ENCODE assay signal across 18 mouse cellular contexts in genomic region chr10:13874301-13875037, GRCm38 (mm10). TPM values are rescaled to one million over a fixed set of nuclear protein-coding genes. Genes with fewer than 3 reads are reported as not detected.
DNase-seq lines count a peak whose midpoint lies in the region; ATAC-seq lines count a peak whose summit lies in the region.
"Had no signal": no experiment of that assay in that cellular context is flagged by ENCODE, and none has a peak within 500 bp of the region (broad histone marks: within the 10 kb centered on the region; RNA-seq: fewer than 3 reads in every experiment).

No protein-coding gene starts in this region.

- H3K9ac ChIP-seq in liver, embryonic 11.5 days (ENCODE audit: low read depth, low read length) = 0 out of 2 replicates have a peak overlapping the region, but pooled peaks have one; percentile 18
- H3K9ac ChIP-seq in stomach, embryonic 15.5 days = no peak overlapping the region
- H3K9ac ChIP-seq: forebrain, embryonic 15.5 days had no signal

- no peaks in the 10 kb centered on the region for H3K27me3 ChIP-seq in erythroblast, embryonic 14.5 days (ENCODE audit: control insufficient read depth)
- H3K27me3 ChIP-seq in liver, embryonic 11.5 days (replicated peaks; ENCODE audit: control insufficient read depth, insufficient read depth, low read length) = no peaks in the 10 kb centered on the region
- H3K27me3 ChIP-seq in stomach, embryonic 15.5 days (replicated peaks) = no peaks in the 10 kb centered on the region
- H3K27me3 ChIP-seq: forebrain, embryonic 15.5 days had no signal

- DNase-seq in spleen, postnatal 10 days (ENCODE audit: low spot score in 2 of 2) = peak; percentile 16 to 18
- no peak for DNase-seq in spleen, adult 12 weeks (ENCODE audit: low spot score)
- DNase-seq in liver, embryonic 11.5 days (ENCODE audit: low spot score) = no peak
- DNase-seq in adrenal gland, postnatal 14 days = no peak
- DNase-seq in layer of hippocampus, postnatal 10 days (ENCODE audit: low spot score in 2 of 2) = no peak
- no peak for DNase-seq in cerebellum, postnatal 36 days
- DNase-seq: cerebellum, adult 11-12 months; embryo, embryonic 11 days; heart, adult 2 months; layer of hippocampus, adult 9-11 months; lung, adult 2 months; midbrain, embryonic 14.5 days had no signal

- H3K4me3 ChIP-seq in erythroblast, embryonic 14.5 days (replicated peaks) = peak overlapping the region; percentile 45
- no peak overlapping the region for H3K4me3 ChIP-seq in liver, embryonic 11.5 days (ENCODE audit: low read depth, low read length)
- no peak overlapping the region for H3K4me3 ChIP-seq in stomach, embryonic 15.5 days (replicated peaks)
- H3K4me3 ChIP-seq: forebrain, embryonic 15.5 days; heart, adult 2 months had no signal

- peaks cover 4% of the 10 kb centered on the region for H3K9me3 ChIP-seq in erythroblast, embryonic 14.5 days (ENCODE audit: control insufficient read depth, low read length)
- H3K9me3 ChIP-seq in liver, embryonic 11.5 days (ENCODE audit: control insufficient read depth, low read length) = no peaks in the 10 kb centered on the region
- no peaks in the 10 kb centered on the region for H3K9me3 ChIP-seq in stomach, embryonic 15.5 days
- H3K9me3 ChIP-seq: forebrain, embryonic 15.5 days had no signal

- H3K4me2 ChIP-seq in liver, embryonic 11.5 days = peak overlapping the region; percentile 38
- H3K4me2 ChIP-seq in stomach, embryonic 15.5 days = no peak overlapping the region
- H3K4me2 ChIP-seq: forebrain, embryonic 15.5 days had no signal

- no peaks in the 10 kb centered on the region for H3K36me3 ChIP-seq in erythroblast, embryonic 14.5 days (ENCODE audit: control insufficient read depth)
- H3K36me3 ChIP-seq in liver, embryonic 11.5 days (ENCODE audit: control insufficient read depth, insufficient read depth, low read length) = no peaks in the 10 kb centered on the region
- H3K36me3 ChIP-seq in stomach, embryonic 15.5 days = no peaks in the 10 kb centered on the region
- H3K36me3 ChIP-seq: forebrain, embryonic 15.5 days had no signal

- 46% methylated on average over 10 of the region's 10 CpGs for WGBS in liver, embryonic 11.5 days
- WGBS in stomach, embryonic 15.5 days = 59% methylated on average over 10 of the region's 10 CpGs

- peaks cover 38% of the 10 kb centered on the region for H3K4me1 ChIP-seq in erythroblast, embryonic 14.5 days (ENCODE audit: control insufficient read depth)
- peaks cover 8% of the 10 kb centered on the region; the same call in 1 of the 2 replicates for H3K4me1 ChIP-seq in liver, embryonic 11.5 days (replicated peaks; ENCODE audit: control insufficient read depth, insufficient read depth, low read length)
- no peaks in the 10 kb centered on the region; the same call in 1 of the 2 replicates for H3K4me1 ChIP-seq in stomach, embryonic 15.5 days
- H3K4me1 ChIP-seq: forebrain, embryonic 15.5 days had no signal

- H3K27ac ChIP-seq in liver, embryonic 11.5 days (ENCODE audit: low read depth, low read length) = peak overlapping the region; percentile 93
- no peak overlapping the region for H3K27ac ChIP-seq in stomach, embryonic 15.5 days
- H3K27ac ChIP-seq: forebrain, embryonic 15.5 days; heart, adult 2 months; kidney, postnatal 0 days; macrophage had no signal

- peak; percentile 99 for ATAC-seq in liver, embryonic 11.5 days (replicated peaks; ENCODE audit: low FRiP score)
- ATAC-seq in stomach, embryonic 15.5 days (ENCODE audit: insufficient read depth, low FRiP score, low read depth) = peak; percentile 89
- ATAC-seq: forebrain, embryonic 15.5 days; hindbrain, embryonic 16.5 days had no signal

RNA-seq across cellular contexts. Expression of gene Aig1, which starts 5.7 kb away (rescaled TPM):
- polyA plus RNA-seq in erythroblast, embryonic 14.5 days (2012) = 0.30 and 0.37 TPM in 2 replicates
- polyA plus RNA-seq in liver, embryonic 11.5 days (2014; fragmentation: Nextera tagmentation; extraction: Ambion mirVana) = 19.2 and 20.3 TPM in 2 replicates
- polyA plus RNA-seq in stomach, embryonic 15.5 days (2015; fragmentation: Nextera tagmentation; extraction: Ambion mirVana) = 43.9 and 45.9 TPM in 2 replicates
- 27.1 and 29.3 TPM in 2 replicates for total RNA-seq in adrenal gland, postnatal 14 days (2021)
- 10 to 100 TPM; 68.0 to 68.7 TPM for total RNA-seq in layer of hippocampus, postnatal 10 days (2021)

Comparison
In these comparisons a context has a peak if more than half of its experiments do, and no peak if none do; other contexts are left out.
1. DNase-seq: peak in spleen, postnatal 10 days (2 of 2); none in spleen, adult 12 weeks (single experiment), liver, embryonic 11.5 days (single experiment), adrenal gland, postnatal 14 days (single experiment), layer of hippocampus, postnatal 10 days (0 of 2) and cerebellum, postnatal 36 days (0 of 2).
2. RNA of gene Aig1, which starts 5.7 kb away (polyA plus RNA-seq): 43.9 to 45.9 TPM in stomach, embryonic 15.5 days and 19.2 to 20.3 TPM in liver, embryonic 11.5 days; 0.30 to 0.37 TPM in erythroblast, embryonic 14.5 days; every median in the first group is over 10 times any median in the second.